Mouse (Mus musculus) erythroblast, embryonic 14.5 days (primary cell): ENCODE results near the gene Phxr2. TPM values are rescaled to one million over a fixed set of nuclear protein-coding genes. Genes with fewer than 3 reads are reported as not detected.

Source experiments
- H3K27me3 ChIP-seq: 2 replicates; pipeline ENCODE4 v1.6.1; 2012; ENCODE audit warnings: inconsistent platforms; ENCODE audit not compliant: control insufficient read depth
- H3K36me3 ChIP-seq: 2 replicates; pipeline ENCODE4 v1.6.1; 2012; ENCODE audit warnings: mild to moderate bottlenecking, inconsistent platforms; ENCODE audit not compliant: control insufficient read depth
- H3K4me1 ChIP-seq: 2 replicates; pipeline ENCODE4 v1.6.1; 2012; ENCODE audit warnings: inconsistent platforms; ENCODE audit not compliant: control insufficient read depth
- H3K4me3 ChIP-seq: replicated peaks from 2 replicates; pipeline ENCODE3; 2012; ENCODE audit warnings: moderate library complexity, mild to moderate bottlenecking, inconsistent platforms
- H3K9me3 ChIP-seq: 2 replicates; pipeline ENCODE4 v1.6.1; 2012; ENCODE audit warnings: low read length, inconsistent platforms, mixed read lengths; ENCODE audit not compliant: control insufficient read depth
- GATA1 ChIP-seq: IDR thresholded peaks from 2 replicates; pipeline ENCODE4 v1.6.1; 2012; ENCODE audit warnings: low read length, inconsistent platforms, mixed read lengths
- TAL1 ChIP-seq: IDR thresholded peaks from 3 replicates; pipeline ENCODE4 v1.6.1; 2012; ENCODE audit warnings: low read length, inconsistent platforms, mixed read lengths
- polyA plus RNA-seq: library from polyadenylated mRNA; stranded (reverse); fragments of >175 nt; gene quantifications from 2 replicates; pipeline ENCODE4 v1.2.3, GENCODE M21; 2012

Gene Phxr2
- polyA plus RNA-seq, 1 experiment: not detected

DNA sequence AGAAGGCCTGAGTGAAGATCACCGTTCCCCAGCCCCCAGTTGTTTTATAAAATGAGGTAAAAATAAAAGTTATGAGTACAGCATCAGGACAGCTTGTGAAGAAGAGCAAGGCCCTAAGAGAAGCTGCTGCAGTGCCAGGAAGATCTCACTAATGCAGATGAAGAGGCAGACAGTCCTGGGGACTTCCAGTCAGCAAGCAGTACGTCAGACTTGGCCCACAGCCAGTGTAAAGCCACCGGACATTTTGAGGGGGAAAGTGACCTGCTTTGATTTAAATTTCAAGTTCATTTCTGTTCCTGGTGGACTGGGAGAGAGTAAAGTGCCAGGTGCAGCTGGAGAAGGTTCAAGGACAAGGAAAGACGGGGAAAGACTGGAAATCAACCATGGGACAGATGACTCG lies 10.2 kb upstream of the Phxr2 start:
- Histone ChIP-seq H3K4me1 (no peaks in the 10 kb centered on the region), H3K27me3 (no peaks in the 10 kb centered on the region), H3K9me3 (no peaks in the 10 kb centered on the region), H3K36me3 (peaks cover 3% of the 10 kb centered on the region), H3K4me3 (no peak overlapping the region)
- TF ChIP-seq TAL1 (no peak), GATA1 (no peak)

GRCm38 (mm10) chr10:99133321-99133875 lies 7.3 kb upstream of the Phxr2 start:
- Histone ChIP-seq H3K9me3 (no peaks in the 10 kb centered on the region), H3K36me3 (peaks cover 16% of the 10 kb centered on the region), H3K27me3 (no peaks in the 10 kb centered on the region), H3K4me1 (no peaks in the 10 kb centered on the region), H3K4me3 (no peak overlapping the region)
- TF ChIP-seq TAL1 (no peak), GATA1 (no peak)

DNA sequence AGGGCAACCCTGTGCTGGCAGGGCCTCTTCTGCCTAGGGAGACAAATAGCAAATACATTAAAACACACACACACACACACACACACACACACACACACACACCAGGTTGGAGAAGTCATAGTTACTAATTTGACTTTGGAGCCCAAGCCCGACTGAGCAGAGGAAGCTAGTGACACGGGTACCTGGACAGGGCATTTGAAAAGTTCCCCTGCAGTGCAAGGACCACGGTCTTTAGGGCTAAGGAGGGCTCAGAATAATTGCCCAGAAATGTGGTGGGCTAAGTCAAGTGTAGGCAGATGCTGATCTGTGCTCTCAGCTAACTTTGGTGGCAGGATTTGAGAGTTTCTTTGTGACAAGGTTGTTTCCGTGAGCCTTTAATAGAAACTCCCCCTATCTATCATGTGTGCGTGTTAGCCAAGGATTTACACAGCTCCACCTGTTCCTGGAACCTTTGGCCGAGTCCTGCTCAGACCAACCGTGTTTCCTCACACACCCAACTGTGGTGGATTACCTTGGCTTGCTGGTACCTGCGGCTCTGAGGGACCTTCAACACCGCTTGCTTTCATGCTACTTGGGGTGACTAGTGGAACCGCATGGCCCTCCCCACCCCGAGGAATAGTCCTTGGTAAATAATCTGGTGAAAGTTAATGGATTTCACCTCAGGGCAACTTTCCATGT lies 6.6 kb upstream of the Phxr2 start:
- Histone ChIP-seq H3K9me3 (no peaks in the 10 kb centered on the region), H3K27me3 (no peaks in the 10 kb centered on the region), H3K4me1 (no peaks in the 10 kb centered on the region), H3K36me3 (peaks cover 16% of the 10 kb centered on the region), H3K4me3 (no peak overlapping the region)
- TF ChIP-seq TAL1 (no peak), GATA1 (no peak)

DNA sequence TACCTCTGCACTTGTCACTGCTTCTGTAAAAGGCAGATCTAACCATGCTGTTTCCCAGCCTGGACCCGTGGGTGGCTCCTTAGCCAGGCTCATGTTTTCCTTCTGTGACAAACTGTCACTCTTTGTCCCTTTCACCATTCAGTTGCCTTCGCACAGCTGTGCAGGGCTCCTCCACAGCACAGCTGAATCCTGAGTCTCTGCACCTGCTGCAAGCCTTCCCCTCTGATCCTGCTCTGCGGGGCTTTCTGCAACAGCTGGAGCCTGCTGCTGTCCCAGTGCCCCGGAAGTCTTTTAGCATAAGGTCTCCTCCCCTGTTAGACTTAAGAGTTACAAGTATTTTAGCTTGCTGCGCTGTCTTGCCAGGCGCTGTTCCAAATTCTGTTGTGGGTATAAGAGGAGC lies 6.1 kb upstream of the Phxr2 start:
- Histone ChIP-seq H3K9me3 (no peaks in the 10 kb centered on the region), H3K36me3 (peaks cover 16% of the 10 kb centered on the region), H3K4me3 (no peak overlapping the region), H3K4me1 (no peaks in the 10 kb centered on the region), H3K27me3 (no peaks in the 10 kb centered on the region)
- no peak for TF ChIP-seq GATA1

DNA sequence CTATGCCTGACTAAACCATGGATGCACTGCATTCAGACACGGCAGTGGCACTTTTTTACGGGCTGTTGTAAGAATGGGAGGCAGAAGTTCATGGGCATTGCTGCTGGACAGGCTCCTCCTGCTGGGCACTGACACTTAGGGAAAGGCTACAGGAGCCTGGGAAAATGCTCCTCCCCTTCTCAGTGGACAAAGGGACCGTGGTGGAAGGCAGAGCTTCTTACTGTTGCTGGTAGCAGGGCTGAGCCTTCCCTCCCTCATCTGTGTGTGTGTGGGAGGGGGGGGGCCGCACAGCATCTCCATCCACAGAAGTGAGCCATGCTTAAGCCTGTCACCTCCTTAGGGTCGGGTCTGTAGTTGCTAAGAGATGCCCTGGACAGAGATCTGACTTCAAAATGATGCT lies 5.2 kb upstream of the Phxr2 start:
- H3K9me3 ChIP-seq: no peaks in the 10 kb centered on the region
- no peak overlapping the region for H3K4me3 ChIP-seq
- H3K36me3 ChIP-seq: peaks cover 20% of the 10 kb centered on the region
- H3K27me3 ChIP-seq: no peaks in the 10 kb centered on the region
- no peaks in the 10 kb centered on the region for H3K4me1 ChIP-seq
- no peak for TF ChIP-seq TAL1

- Histone ChIP-seq H3K27me3 (no peaks in the 10 kb centered on the region), H3K36me3 (peaks cover 23% of the 10 kb centered on the region), H3K4me1 (no peaks in the 10 kb centered on the region), H3K9me3 (no peaks in the 10 kb centered on the region), H3K4me3 (no peak overlapping the region)
- TF ChIP-seq TAL1 (no peak), GATA1 (no peak)
Observed at GRCm38 (mm10) chr10:99130611-99131010, 4.5 kb upstream of the Phxr2 start.

- TF ChIP-seq TAL1 (no peak), GATA1 (no peak)
- Histone ChIP-seq H3K36me3 (peaks cover 23% of the 10 kb centered on the region), H3K9me3 (no peaks in the 10 kb centered on the region), H3K4me3 (no peak overlapping the region), H3K27me3 (no peaks in the 10 kb centered on the region), H3K4me1 (no peaks in the 10 kb centered on the region)
Observed at GRCm38 (mm10) chr10:99127691-99128261, 1.7 kb upstream of the Phxr2 start.

GRCm38 (mm10) chr10:99126954-99127353 lies 829 bp upstream of the Phxr2 start:
- Histone ChIP-seq H3K9me3 (no peaks in the 10 kb centered on the region), H3K36me3 (peaks cover 21% of the 10 kb centered on the region), H3K27me3 (no peaks in the 10 kb centered on the region), H3K4me3 (no peak overlapping the region), H3K4me1 (no peaks in the 10 kb centered on the region)
- TF ChIP-seq GATA1 (no peak), TAL1 (no peak)

DNA sequence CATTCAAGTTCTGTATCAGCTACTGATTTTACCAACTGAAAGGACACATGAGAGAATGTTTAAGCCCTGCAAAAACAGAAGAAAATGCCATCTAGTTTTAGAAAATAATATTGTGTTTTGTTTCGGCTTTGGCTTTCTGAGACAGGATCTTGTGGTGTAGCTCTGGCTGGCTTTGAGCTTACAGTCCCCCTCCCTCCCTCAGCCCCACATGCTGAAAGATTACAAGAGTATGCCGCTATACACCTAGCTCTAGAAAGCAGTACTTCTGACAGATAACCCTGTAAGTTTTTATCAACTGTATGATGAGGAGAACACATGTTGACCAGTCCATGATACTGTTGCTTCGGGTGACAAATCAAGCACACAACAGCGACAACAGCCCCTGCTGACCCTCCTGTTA lies 6.7 kb downstream of the Phxr2 start:
- Histone ChIP-seq H3K27me3 (no peaks in the 10 kb centered on the region), H3K4me3 (no peak overlapping the region), H3K9me3 (no peaks in the 10 kb centered on the region), H3K4me1 (peaks cover 5% of the 10 kb centered on the region), H3K36me3 (no peaks in the 10 kb centered on the region)
- TF ChIP-seq TAL1: no peak
- no peak for TF ChIP-seq GATA1
